Mouse (Mus musculus): Measurements from ENCODE around the gene Ccnb1. TPM values are rescaled to one million over a fixed set of nuclear protein-coding genes. Genes with fewer than 3 reads are reported as not detected.

The Ccnb1 gene
- total RNA-seq, 2 experiments from 2014 or later, result 5.2 to 7.0 TPM

Other genes with a start within 250 kb of the Ccnb1 start
- 10 to 100 TPM; 14.7 to 15.8 TPM for gene Ocln, start 233.9 kb downstream of the Ccnb1 start, total RNA-seq (2021)
- gene Marveld2, start 169.6 kb downstream of the Ccnb1 start, total RNA-seq (2021), result 1 to 10 TPM; 1.9 to 2.8 TPM
- gene Ak6, start 135.6 kb downstream of the Ccnb1 start, total RNA-seq (2021), result 100 to 1,000 TPM in 1 of 2 experiments, 10 to 100 TPM in 1; 93.8 to 114 TPM
- gene Rad17, start 135.5 kb downstream of the Ccnb1 start, total RNA-seq (2021), result 10 to 100 TPM; 13.6 to 13.9 TPM
- gene Taf9, start 135.0 kb downstream of the Ccnb1 start, total RNA-seq (2021), result 10 to 100 TPM; 24.1 to 32.1 TPM
- gene Ccdc125, start 116.9 kb downstream of the Ccnb1 start, total RNA-seq (2021), result 1 to 10 TPM in 1 of 2 experiments, under 1 TPM in 1; 0.54 to 1.2 TPM
- gene Cdk7, start 55.6 kb downstream of the Ccnb1 start, total RNA-seq (2021), result 10 to 100 TPM; 33.7 to 34.7 TPM
- gene Mrps36, start 41.9 kb downstream of the Ccnb1 start, total RNA-seq (2021), result 10 to 100 TPM; 59.0 to 60.2 TPM
- gene Cenph, start 10.7 kb downstream of the Ccnb1 start, total RNA-seq (2021), result 1 to 10 TPM; 2.4 TPM
- 10 to 100 TPM; 32.7 to 38.1 TPM for gene Slc30a5, start 46.9 kb upstream of the Ccnb1 start, total RNA-seq (2021)

Measured in layer of hippocampus, postnatal 10 days (tissue).